Mouse (Mus musculus) MEL (cell line): ENCODE results near the gene Abcc9. TPM values are rescaled to one million over a fixed set of nuclear protein-coding genes. Genes with fewer than 3 reads are reported as not detected.

ENCODE experiments used
- DNase-seq: peaks from one replicate; pipeline ENCODE4 v3.0.0; 2011; ENCODE audit warnings: low read depth, low spot score
- H3K27ac ChIP-seq: 2 replicates; pipeline ENCODE4 v1.5.1; 2012; ENCODE audit warnings: low read depth, mild to moderate bottlenecking, control low read depth, low read length, moderate library complexity; ENCODE audit not compliant: control insufficient read depth
- H3K27me3 ChIP-seq, 2 experiments: fragments of 150-350 bp in 1 of 2; sonication (generic) in 1 of 2; 2 replicates each; pipeline ENCODE4 v1.6.1; 2012; ENCODE audit warnings: low read length in 2 of 2, mild to moderate bottlenecking in 2 of 2, improper control_type of control experiment in 1 of 2, moderate library complexity in 1 of 2; ENCODE audit not compliant: insufficient read depth in 2 of 2, control insufficient read depth in 1 of 2
- H3K36me3 ChIP-seq, 2 experiments: 2 replicates each; pipeline ENCODE4 v1.6.1; 2012 to 2014; ENCODE audit warnings: low read length in 2 of 2, improper control_type of control experiment in 1 of 2, inconsistent platforms in 1 of 2, mild to moderate bottlenecking in 1 of 2; ENCODE audit not compliant: insufficient read depth in 2 of 2, control insufficient read depth in 1 of 2
- H3K4me1 ChIP-seq, 2 experiments: fragments of 150-350 bp in 1 of 2; sonication (generic) in 1 of 2; 2 replicates each; pipeline ENCODE4 v1.6.1; 2012; ENCODE audit warnings: low read length in 2 of 2, improper control_type of control experiment in 1 of 2, mild to moderate bottlenecking in 1 of 2; ENCODE audit not compliant: insufficient read depth in 2 of 2, control insufficient read depth in 1 of 2
- H3K4me3 ChIP-seq, 2 experiments: fragments of 150-350 bp in 1 of 2; sonication (generic) in 1 of 2; 2 replicates each; pipeline ENCODE4 v1.5.1; 2012; ENCODE audit warnings: low read depth in 2 of 2, low read length in 2 of 2, mild to moderate bottlenecking in 2 of 2, moderate library complexity in 2 of 2, control low read depth in 1 of 2, improper control_type of control experiment in 1 of 2; ENCODE audit not compliant: control insufficient read depth in 1 of 2, insufficient read depth in 1 of 2
- H3K79me2 ChIP-seq: 2 replicates; pipeline ENCODE4 v1.6.1; 2012; ENCODE audit warnings: mild to moderate bottlenecking, low read length, moderate library complexity; ENCODE audit not compliant: control insufficient read depth, poor library complexity, insufficient read depth
- H3K9ac ChIP-seq: 2 replicates; pipeline ENCODE4 v1.6.1; 2012; ENCODE audit warnings: low read depth, mild to moderate bottlenecking, control low read depth, low read length, moderate library complexity; ENCODE audit not compliant: control insufficient read depth, poor library complexity, severe bottlenecking
- H3K9me3 ChIP-seq: fragments of 150-350 bp; sonication (generic); replicated peaks from 2 replicates; pipeline ENCODE4 v1.6.1; 2012; ENCODE audit warnings: mild to moderate bottlenecking, low read length, improper control_type of control experiment, moderate library complexity; ENCODE audit not compliant: insufficient read depth
- BHLHE40 ChIP-seq: IDR thresholded peaks from 2 replicates; pipeline ENCODE4 v1.6.1; 2012; ENCODE audit warnings: low read depth, mild to moderate bottlenecking, inconsistent platforms, low read length, improper control_type of control experiment, borderline replicate concordance
- CHD1 ChIP-seq: IDR thresholded peaks from 2 replicates; pipeline ENCODE4 v1.6.1; 2012; ENCODE audit warnings: low read depth, mild to moderate bottlenecking, inconsistent platforms, low read length, improper control_type of control experiment
- CHD2 ChIP-seq: IDR thresholded peaks from 2 replicates; pipeline ENCODE4 v1.6.1; 2011; ENCODE audit warnings: low read length, improper control_type of control experiment
- CTCF ChIP-seq, 3 experiments: IDR thresholded peaks in 2 of 3; conservative IDR thresholded peaks in 1 of 3; 2 replicates each; pipeline ENCODE4 v1.5.1; 2011 to 2012; ENCODE audit warnings: low read length in 3 of 3, low read depth in 2 of 3, mild to moderate bottlenecking in 2 of 3, improper control_type of control experiment in 1 of 3, inconsistent platforms in 1 of 3, mixed read lengths in 1 of 3, moderate library complexity in 1 of 3; ENCODE audit not compliant: control insufficient read depth in 1 of 3, insufficient read depth in 1 of 3, poor library complexity in 1 of 3, severe bottlenecking in 1 of 3
- E2F4 ChIP-seq: IDR thresholded peaks from 2 replicates; pipeline ENCODE4 v1.6.1; 2011; ENCODE audit warnings: low read depth, low read length, improper control_type of control experiment, borderline replicate concordance
- ELF1 ChIP-seq: IDR thresholded peaks from 2 replicates; pipeline ENCODE4 v1.6.1; 2014; ENCODE audit warnings: low read depth, mild to moderate bottlenecking, inconsistent platforms, low read length, improper control_type of control experiment, moderate library complexity
- EP300 ChIP-seq, 2 experiments: IDR thresholded peaks; 2 replicates each; pipeline ENCODE4 v1.6.1; 2011; ENCODE audit warnings: improper control_type of control experiment in 2 of 2, low read length in 2 of 2, low read depth in 1 of 2, mild to moderate bottlenecking in 1 of 2
- ETS1 ChIP-seq: IDR thresholded peaks from 2 replicates; pipeline ENCODE4 v1.6.1; 2012; ENCODE audit warnings: low read depth, mild to moderate bottlenecking, inconsistent platforms, low read length, improper control_type of control experiment, moderate library complexity
- GABPA ChIP-seq: IDR thresholded peaks from 2 replicates; pipeline ENCODE4 v1.6.1; 2012; ENCODE audit warnings: low read depth, mild to moderate bottlenecking, inconsistent platforms, low read length, improper control_type of control experiment, moderate library complexity
- GATA1 ChIP-seq: IDR thresholded peaks from 2 replicates; pipeline ENCODE4 v1.6.1; 2011; ENCODE audit warnings: low read depth, low read length, improper control_type of control experiment
- HCFC1 ChIP-seq: IDR thresholded peaks from 2 replicates; pipeline ENCODE4 v1.6.1; 2012; ENCODE audit warnings: low read depth, mild to moderate bottlenecking, inconsistent platforms, low read length, improper control_type of control experiment, moderate library complexity
- JUND ChIP-seq: IDR thresholded peaks from 2 replicates; pipeline ENCODE4 v1.6.1; 2011; ENCODE audit warnings: low read depth, mild to moderate bottlenecking, improper control_type of control experiment, low read length
- KAT2A ChIP-seq: conservative IDR thresholded peaks from 2 replicates; pipeline ENCODE4 v1.6.1; 2012; ENCODE audit warnings: low read depth, low read length, improper control_type of control experiment, inconsistent platforms
- MAFK ChIP-seq: IDR thresholded peaks from 2 replicates; pipeline ENCODE4 v1.6.1; 2011; ENCODE audit warnings: low read depth, mild to moderate bottlenecking, low read length, improper control_type of control experiment, borderline replicate concordance
- MAX ChIP-seq: IDR thresholded peaks from 2 replicates; pipeline ENCODE4 v1.6.1; 2011; ENCODE audit warnings: low read length, improper control_type of control experiment
- MYB ChIP-seq: IDR thresholded peaks from 2 replicates; pipeline ENCODE4 v1.6.1; 2011; ENCODE audit warnings: mild to moderate bottlenecking, low read depth, low read length, improper control_type of control experiment
- NELFE ChIP-seq: IDR thresholded peaks from 2 replicates; pipeline ENCODE4 v1.6.1; 2011; ENCODE audit warnings: low read depth, low read length, improper control_type of control experiment
- POLR2AphosphoS5 ChIP-seq: IDR thresholded peaks from 2 replicates; pipeline ENCODE4 v1.6.1; 2012; ENCODE audit warnings: low read depth, borderline replicate concordance, mild to moderate bottlenecking, inconsistent platforms, low read length, moderate library complexity, mixed read lengths
- SIN3A ChIP-seq: IDR thresholded peaks from 2 replicates; pipeline ENCODE4 v1.6.1; 2012; ENCODE audit warnings: low read length, improper control_type of control experiment, inconsistent platforms
- SMC3 ChIP-seq: IDR thresholded peaks from 2 replicates; pipeline ENCODE4 v1.6.1; 2011; ENCODE audit warnings: low read depth, low read length, improper control_type of control experiment
- TBP ChIP-seq: IDR thresholded peaks from 2 replicates; pipeline ENCODE4 v1.8.0; 2011; ENCODE audit warnings: low read depth, low read length, improper control_type of control experiment
- TCF12 ChIP-seq: IDR thresholded peaks from 2 replicates; pipeline ENCODE4 v1.6.1; 2014; ENCODE audit warnings: low read depth, mild to moderate bottlenecking, inconsistent platforms, low read length, improper control_type of control experiment, moderate library complexity
- USF2 ChIP-seq, 2 experiments: IDR thresholded peaks; 2 replicates each; pipeline ENCODE4 v1.6.1; 2011 to 2012; ENCODE audit warnings: improper control_type of control experiment in 2 of 2, low read length in 2 of 2, borderline replicate concordance in 1 of 2, inconsistent platforms in 1 of 2, low read depth in 1 of 2, mild to moderate bottlenecking in 1 of 2; ENCODE audit not compliant: insufficient read depth in 1 of 2
- ZC3H11A ChIP-seq: IDR thresholded peaks from 2 replicates; pipeline ENCODE4 v1.6.1; 2012; ENCODE audit warnings: low read depth, mild to moderate bottlenecking, inconsistent platforms, low read length, improper control_type of control experiment
- ZKSCAN1 ChIP-seq: IDR thresholded peaks from 2 replicates; pipeline ENCODE4 v1.6.1; 2012; ENCODE audit warnings: low read depth, mild to moderate bottlenecking, inconsistent platforms, low read length, improper control_type of control experiment, moderate library complexity
- ZMIZ1 ChIP-seq: IDR thresholded peaks from 2 replicates; pipeline ENCODE4 v1.6.1; 2012; ENCODE audit warnings: low read depth, mild to moderate bottlenecking, inconsistent platforms, low read length, improper control_type of control experiment, moderate library complexity
- ZNF384 ChIP-seq: IDR thresholded peaks from 2 replicates; pipeline ENCODE4 v1.6.1; 2012; ENCODE audit warnings: low read depth, mild to moderate bottlenecking, inconsistent platforms, low read length, improper control_type of control experiment
- polyA plus RNA-seq, 2 experiments: library from polyadenylated mRNA; stranded (reverse) in 1 of 2; unstranded in 1 of 2; fragments of >175 nt in 1 of 2; fragments of >200 nt in 1 of 2; gene quantifications; 2 replicates each; pipeline versions ENCODE4 v1.2.1 to v1.2.4; 2012; ENCODE audit warnings: low replicate concordance in 2 of 2, low read depth in 1 of 2; ENCODE audit not compliant: insufficient read length in 2 of 2, insufficient read depth in 1 of 2, missing spikeins in 1 of 2
- total RNA-seq: library from RNA; depleted of rRNA; stranded (reverse); fragments of 300-350 nt; gene quantifications from 2 replicates; pipeline ENCODE4 v1.2.3, GENCODE M21; 2012

Abcc9 gene
- total and polyA plus RNA-seq, 3 experiments = not detected

- no peak for DNase-seq
- no peak overlapping the region for H3K9ac ChIP-seq
- TF ChIP-seq E2F4 = no peak
- TF ChIP-seq ZNF384 = no peak
- TF ChIP-seq KAT2A = no peak
- TF ChIP-seq MAX = no peak
- no peak for TF ChIP-seq CTCF (IDR thresholded peaks at IDR 0.05 in 2 of 3, conservative IDR thresholded peaks at IDR 0.05 in 1 of 3; ENCODE audit: control insufficient read depth in 1 of 3, insufficient read depth in 1 of 3, low read depth in 2 of 3, low read length in 3 of 3, poor library complexity in 1 of 3, severe bottlenecking in 1 of 3)
- no peak for TF ChIP-seq CHD1
- TF ChIP-seq USF2 (IDR thresholded peaks at IDR 0.05; ENCODE audit: borderline replicate concordance in 1 of 2, insufficient read depth in 1 of 2, low read depth in 1 of 2, low read length in 2 of 2) = no peak
- TF ChIP-seq CHD2 = no peak
- TF ChIP-seq ZC3H11A = no peak
- no peak for TF ChIP-seq MAFK
- no peak for TF ChIP-seq ZKSCAN1
- TF ChIP-seq ETS1 = no peak
- TF ChIP-seq TBP = no peak
- no peak for TF ChIP-seq SIN3A
- TF ChIP-seq GABPA = no peak
- H3K4me3 ChIP-seq = no peak overlapping the region
- H3K27ac ChIP-seq = no peak overlapping the region
- H3K4me1 ChIP-seq = no peaks in the 10 kb centered on the region
- no peaks in the 10 kb centered on the region for H3K79me2 ChIP-seq
- peaks cover 0 to 1% of the 10 kb centered on the region in 2 experiments; a peak in 2 of 4 replicates for H3K27me3 ChIP-seq
- H3K36me3 ChIP-seq = no peaks in the 10 kb centered on the region
- no peaks in the 10 kb centered on the region for H3K9me3 ChIP-seq
Observed at GRCm38 (mm10) chr6:142645474-142645873, 56.6 kb downstream of the Abcc9 start.

GRCm38 (mm10) chr6:142639301-142639700 is 62.8 kb downstream of the Abcc9 start:
- Histone ChIP-seq H3K4me1 (no peaks in the 10 kb centered on the region), H3K79me2 (no peaks in the 10 kb centered on the region), H3K27me3 (no peaks in the 10 kb centered on the region), H3K9me3 (no peaks in the 10 kb centered on the region), H3K4me3 (no peak overlapping the region), H3K36me3 (no peaks in the 10 kb centered on the region), H3K9ac (no peak overlapping the region), H3K27ac (no peak overlapping the region)
- DNase-seq = no peak
- TF ChIP-seq EP300 (IDR thresholded peaks at IDR 0.05; ENCODE audit: low read depth in 1 of 2, low read length in 2 of 2) (no peak), ZKSCAN1 (no peak), ZMIZ1 (no peak), HCFC1 (no peak), POLR2AphosphoS5 (no peak), SMC3 (no peak), ZC3H11A (no peak), MYB (no peak), NELFE (no peak), E2F4 (no peak), BHLHE40 (no peak), JUND (no peak), CTCF (IDR thresholded peaks at IDR 0.05 in 2 of 3, conservative IDR thresholded peaks at IDR 0.05 in 1 of 3; ENCODE audit: control insufficient read depth in 1 of 3, insufficient read depth in 1 of 3, low read depth in 2 of 3, low read length in 3 of 3, poor library complexity in 1 of 3, severe bottlenecking in 1 of 3) (no peak), GATA1 (no peak), ELF1 (no peak), TCF12 (no peak)
